Mouse (Mus musculus) neural tube, embryonic 10.5 days (tissue): ENCODE data around the gene Cdk5.

Experiments
- DNase-seq: peaks from one replicate; pipeline ENCODE4 v3.0.0-alpha.2; 2017; ENCODE audit warnings: low spot score; ENCODE audit errors: extremely low spot score

Cdk5 gene

GRCm38 (mm10) chr5:24423129-24424003 is at the start of gene Cdk5, which contains the start of gene Slc4a2:
Gene Cdk5, minus strand, starts transcription at chr5:24423530.
Gene Slc4a2, plus strand, starts transcription at chr5:24423837.
- DNase-seq = peak; percentile 97

- peak; percentile 82 for DNase-seq
Observed at GRCm38 (mm10) chr5:24470600-24470999, 47.3 kb upstream of the Cdk5 start.

GRCm38 (mm10) chr5:24466762-24467161 is 43.4 kb upstream of the Cdk5 start:
- no peak for DNase-seq

GRCm38 (mm10) chr5:24455613-24456012 is 32.3 kb upstream of the Cdk5 start:
- DNase-seq = no peak

- DNase-seq = no peak
Observed at GRCm38 (mm10) chr5:24455076-24455475, 31.7 kb upstream of the Cdk5 start.

DNA sequence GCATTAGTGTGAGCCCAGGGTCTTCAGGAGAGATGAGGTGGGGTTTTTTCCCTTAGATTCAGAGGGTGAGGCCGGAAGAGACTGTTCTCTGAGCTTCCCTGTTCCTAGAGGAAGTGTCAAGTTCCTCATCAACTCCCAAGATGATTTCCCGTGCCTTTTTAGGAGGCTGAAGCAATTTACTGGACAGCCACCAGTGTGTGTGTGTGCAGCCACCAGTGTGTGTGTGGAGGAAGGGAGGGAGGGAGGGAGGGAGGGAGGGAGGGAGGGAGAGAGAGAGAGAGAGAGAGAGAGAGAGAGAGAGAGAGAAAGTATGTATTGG is 30.6 kb upstream of the Cdk5 start:
- DNase-seq = no peak

- no peak for DNase-seq
Observed at GRCm38 (mm10) chr5:24453283-24453984, 30.1 kb upstream of the Cdk5 start.

GRCm38 (mm10) chr5:24452691-24453233 is 29.4 kb upstream of the Cdk5 start:
- DNase-seq = peak; percentile 46

DNA sequence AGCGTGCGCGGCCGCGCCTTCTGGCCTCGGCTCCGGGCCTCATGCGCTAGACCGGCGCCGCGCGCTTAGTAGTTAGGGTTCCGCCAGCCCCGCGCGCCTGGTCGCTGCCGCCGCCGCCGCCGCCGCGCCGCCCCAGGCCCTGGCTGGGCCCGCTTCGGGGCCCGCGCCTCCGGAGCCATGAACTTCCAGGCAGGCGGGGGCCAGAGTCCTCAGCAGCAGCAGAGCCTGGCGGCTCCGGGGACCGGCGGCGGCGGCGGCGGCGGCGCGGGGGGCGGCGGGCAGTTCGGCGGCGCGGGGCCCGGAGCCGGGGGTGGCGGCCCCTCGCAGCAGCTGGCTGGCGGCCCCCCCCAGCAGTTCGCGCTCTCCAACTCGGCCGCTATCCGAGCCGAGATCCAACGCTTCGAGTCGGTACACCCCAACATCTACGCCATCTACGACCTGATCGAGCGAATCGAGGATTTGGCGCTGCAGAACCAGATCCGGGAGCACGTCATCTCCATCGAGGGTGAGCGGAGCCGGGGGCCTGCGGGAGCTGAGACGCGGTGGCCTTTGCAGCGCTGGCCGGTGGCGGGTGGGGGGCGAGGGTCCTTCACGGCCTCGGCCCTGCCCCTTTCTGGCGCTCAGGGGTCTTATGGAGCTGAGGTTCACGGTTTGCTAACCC is 28.8 kb upstream of the Cdk5 start, which contains the start of gene Agap3:
Gene Agap3 (plus strand): TSS at position 148 of the 661 bp plus-strand sequence.
- peak; percentile 66 for DNase-seq

DNA sequence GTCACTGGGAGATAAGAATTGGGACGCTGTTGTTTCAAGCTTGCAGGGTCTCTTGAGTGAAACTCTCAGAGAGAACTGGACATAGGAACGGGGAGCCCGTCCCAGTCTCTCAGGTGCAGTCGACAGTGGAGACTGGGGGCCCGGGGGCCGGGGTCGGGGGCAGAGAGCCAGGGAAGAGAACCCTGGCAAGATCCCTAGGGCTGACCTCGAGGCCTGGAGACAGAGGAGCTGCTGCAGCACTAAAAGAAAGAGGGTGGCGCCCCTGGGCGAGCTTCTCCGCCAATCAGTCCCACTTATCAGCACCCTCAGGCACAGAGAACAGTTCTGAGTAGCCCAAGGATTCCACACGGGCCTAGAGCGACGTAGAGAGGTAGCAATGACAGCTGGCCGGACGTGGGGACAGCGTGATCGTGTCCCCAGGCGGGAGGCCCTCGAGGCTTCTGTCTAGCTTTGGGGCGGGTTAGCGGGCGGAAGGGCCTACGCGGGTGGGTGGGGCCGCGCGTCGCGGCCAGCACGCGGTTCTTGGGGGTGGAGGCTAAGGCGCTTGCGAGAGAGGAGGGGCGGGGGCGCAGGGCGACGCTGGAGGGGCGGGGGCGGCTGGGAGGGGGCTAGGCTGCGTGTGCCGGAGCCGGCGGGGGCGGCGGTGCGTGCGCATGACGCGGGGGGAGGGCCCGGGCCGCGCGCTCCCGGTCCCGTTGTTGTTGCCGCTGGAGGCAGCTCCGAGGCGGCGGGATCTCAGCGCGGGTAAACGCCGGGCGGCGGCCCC is 28.1 kb upstream of the Cdk5 start:
- DNase-seq = peak; percentile 87

- DNase-seq = peak; percentile 83
Observed at GRCm38 (mm10) chr5:24447624-24448298, 24.4 kb upstream of the Cdk5 start, which contains the start of gene Tmub1. Gene Tmub1, minus strand, starts transcription at chr5:24447854.

- DNase-seq = no peak
Observed at GRCm38 (mm10) chr5:24446630-24447029, 23.3 kb upstream of the Cdk5 start.

- no peak for DNase-seq
Observed at GRCm38 (mm10) chr5:24445428-24446080, 22.2 kb upstream of the Cdk5 start.

- DNase-seq = peak; percentile 93
Observed at GRCm38 (mm10) chr5:24444746-24445427, 21.6 kb upstream of the Cdk5 start, which contains the start of gene Fastk. Gene Fastk, minus strand, starts transcription at chr5:24445287.

DNA sequence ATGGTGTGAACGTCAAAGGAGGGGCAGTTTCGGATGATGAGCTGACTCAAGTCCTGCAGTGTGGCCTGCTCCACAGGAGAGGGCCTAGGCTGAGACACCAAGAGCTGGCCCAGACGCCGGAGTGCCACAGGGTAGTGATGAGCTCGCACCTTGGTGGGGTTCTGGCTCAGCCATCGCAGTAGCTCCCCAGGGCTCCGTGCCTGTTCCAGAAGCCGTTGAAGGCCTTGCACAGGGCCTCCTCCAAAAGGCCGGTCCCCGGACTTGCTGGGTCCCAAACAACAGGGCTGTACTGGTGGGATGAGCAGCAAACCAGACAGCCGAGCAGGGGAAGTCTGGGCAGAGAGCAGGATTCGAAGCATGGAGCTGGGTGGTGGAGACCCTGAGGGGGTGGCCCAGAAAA is 20.6 kb upstream of the Cdk5 start:
- no peak for DNase-seq

GRCm38 (mm10) chr5:24443204-24443603 is 19.9 kb upstream of the Cdk5 start:
- no peak for DNase-seq

- no peak for DNase-seq
Observed at GRCm38 (mm10) chr5:24442029-24442428, 18.7 kb upstream of the Cdk5 start.

DNA sequence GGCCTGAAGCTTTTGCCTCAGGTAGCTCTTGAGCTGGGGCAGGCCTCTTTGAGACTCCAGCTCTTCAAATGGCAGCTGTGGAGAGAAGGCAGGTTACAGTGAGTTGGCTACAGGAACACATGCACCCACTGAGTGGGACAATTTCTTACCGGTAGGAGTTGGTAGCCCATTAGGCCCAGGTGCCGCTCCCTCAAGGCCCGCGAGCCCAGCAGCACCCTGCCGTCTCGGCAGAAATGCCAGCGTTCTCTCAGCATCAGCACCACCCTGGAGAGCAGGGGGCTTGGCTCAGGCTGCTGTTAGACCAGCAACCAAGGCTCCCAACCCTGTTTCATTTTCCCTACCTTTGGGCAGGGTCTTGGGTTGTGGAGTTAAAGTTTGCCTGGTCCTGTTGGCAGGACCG is 17.9 kb upstream of the Cdk5 start:
- no peak for DNase-seq

GRCm38 (mm10) chr5:24433993-24434392 is 10.7 kb upstream of the Cdk5 start:
- no peak for DNase-seq
